Mouse (Mus musculus): ENCODE results near the gene Nob1. TPM values are rescaled to one million over a fixed set of nuclear protein-coding genes. Genes with fewer than 3 reads are reported as not detected.

Gene Nob1
- polyA plus RNA-seq, 1 experiment from 2014 or later = 110 TPM

DNA sequence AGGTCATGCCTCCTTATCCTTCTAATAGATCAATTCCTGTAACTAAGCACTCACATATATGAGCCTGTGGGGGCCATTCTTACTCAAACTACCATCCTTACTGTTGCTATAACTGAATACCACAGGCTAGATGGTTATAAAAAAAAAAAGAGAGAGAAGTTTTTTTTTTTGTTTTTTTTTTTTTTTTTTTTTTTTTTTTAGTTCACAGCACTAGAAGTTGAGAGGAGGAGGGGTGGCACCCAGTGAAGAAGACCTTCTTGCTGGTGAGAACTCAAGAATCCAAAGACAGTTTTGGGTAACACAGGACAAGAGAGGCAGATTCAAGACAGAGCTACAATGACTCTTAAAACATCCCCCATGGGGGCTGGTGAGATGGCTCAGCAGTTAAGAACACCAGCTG lies 29.5 kb downstream of the Nob1 start:
- H3K27me3 ChIP-seq (ENCODE audit: low read depth, poor library complexity, severe bottlenecking) = no peaks in the 10 kb centered on the region
- H3K9me3 ChIP-seq (replicated peaks) = no peaks in the 10 kb centered on the region
- no peak for DNase-seq (ENCODE audit: low spot score)
- peaks cover 29% of the 10 kb centered on the region for H3K4me1 ChIP-seq
- H3K27ac ChIP-seq = no peak overlapping the region
- H3K36me3 ChIP-seq = no peaks in the 10 kb centered on the region
- H3K4me3 ChIP-seq = no peak overlapping the region

DNA sequence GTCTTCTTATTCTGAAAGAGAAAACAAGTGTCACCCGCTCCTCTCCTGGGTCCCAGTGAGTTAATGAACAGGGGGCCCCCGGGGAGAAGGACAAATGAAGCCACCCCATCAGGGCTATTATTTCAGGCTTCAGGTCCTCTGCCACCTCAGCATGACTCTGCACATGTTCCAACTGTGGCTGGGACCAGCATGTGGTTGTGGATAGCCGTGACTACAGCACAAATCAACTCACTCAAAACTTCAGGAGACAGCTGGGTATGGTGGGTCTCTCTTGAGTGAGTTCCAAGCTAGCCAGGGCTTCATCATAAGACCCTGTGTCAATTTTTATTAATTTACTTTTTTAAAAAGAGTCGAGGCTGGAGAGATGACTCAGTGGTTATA lies 33.7 kb downstream of the Nob1 start:
- 81% methylated on average over 4 of the region's 4 CpGs for WGBS
- Histone ChIP-seq H3K9me3 (replicated peaks) (no peaks in the 10 kb centered on the region), H3K36me3 (no peaks in the 10 kb centered on the region), H3K4me3 (no peak overlapping the region), H3K4me1 (peaks cover 13% of the 10 kb centered on the region; the same call in 1 of the 2 replicates), H3K27me3 (ENCODE audit: low read depth, poor library complexity, severe bottlenecking) (no peaks in the 10 kb centered on the region), H3K27ac (no peak overlapping the region)
- DNase-seq (ENCODE audit: low spot score) = no peak

DNA sequence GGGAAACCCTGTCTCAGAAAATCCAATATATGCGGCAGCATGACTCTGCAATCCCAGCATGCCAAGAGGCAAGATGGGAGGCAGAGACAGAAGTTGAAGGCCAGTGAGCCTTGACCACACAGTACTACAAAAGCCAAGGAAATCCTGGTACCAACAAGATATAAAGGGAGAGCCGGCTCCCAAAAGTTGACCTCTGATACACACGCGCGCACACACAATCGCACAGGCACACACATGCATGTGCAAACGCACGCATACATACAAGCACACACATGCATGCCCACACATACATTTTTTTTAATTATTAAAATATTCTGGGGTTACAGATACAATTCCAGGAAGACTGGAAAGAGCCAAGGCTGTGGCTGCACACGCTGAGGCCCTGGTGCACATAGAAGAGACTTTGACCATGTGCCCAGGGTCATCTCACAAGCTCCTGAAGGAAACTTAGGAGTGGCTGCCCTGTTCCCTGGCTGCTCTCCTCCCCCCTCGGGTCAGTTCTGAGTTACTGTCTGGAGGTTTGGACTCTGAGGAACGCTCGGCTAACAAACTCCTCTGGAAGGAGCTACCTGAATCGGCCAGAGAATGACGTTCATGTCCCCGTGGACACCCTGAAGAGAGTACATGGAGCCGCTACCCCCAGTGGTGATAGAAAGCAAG lies 34.2 kb downstream of the Nob1 start:
- no peaks in the 10 kb centered on the region for H3K27me3 ChIP-seq (ENCODE audit: low read depth, poor library complexity, severe bottlenecking)
- DNase-seq (ENCODE audit: low spot score) = no peak
- 93% methylated on average over 16 of the region's 16 CpGs for WGBS
- no peaks in the 10 kb centered on the region for H3K36me3 ChIP-seq
- peaks cover 10% of the 10 kb centered on the region; the same call in 1 of the 2 replicates for H3K4me1 ChIP-seq
- H3K4me3 ChIP-seq = no peak overlapping the region
- H3K27ac ChIP-seq = no peak overlapping the region
- H3K9me3 ChIP-seq (replicated peaks) = no peaks in the 10 kb centered on the region

DNA sequence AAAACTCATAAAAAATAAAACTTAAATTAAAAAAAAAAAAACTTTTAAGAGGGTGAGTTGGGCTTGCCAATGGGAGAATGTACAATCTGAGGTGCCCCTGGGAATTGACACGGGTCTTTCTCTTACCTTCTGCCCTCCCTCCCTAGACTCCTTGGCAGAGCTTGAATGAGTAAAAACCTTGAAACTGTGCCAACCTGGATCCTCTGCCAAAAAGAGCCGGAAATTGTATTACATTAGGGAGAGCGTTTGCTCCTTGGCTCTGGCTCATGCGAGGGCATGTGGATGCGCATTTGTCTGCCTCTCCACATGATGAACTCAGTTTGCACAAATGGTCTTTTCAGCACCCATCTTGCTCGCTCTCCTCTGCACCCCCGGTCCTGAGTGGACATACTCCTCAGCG lies 35.3 kb downstream of the Nob1 start:
- Histone ChIP-seq H3K27me3 (ENCODE audit: low read depth, poor library complexity, severe bottlenecking) (no peaks in the 10 kb centered on the region), H3K4me3 (no peak overlapping the region), H3K36me3 (no peaks in the 10 kb centered on the region), H3K27ac (no peak overlapping the region), H3K9me3 (replicated peaks) (no peaks in the 10 kb centered on the region), H3K4me1 (peaks cover 10% of the 10 kb centered on the region; the same call in 1 of the 2 replicates)
- DNase-seq (ENCODE audit: low spot score) = no peak
- 92% methylated on average over 8 of the region's 8 CpGs for WGBS

DNA sequence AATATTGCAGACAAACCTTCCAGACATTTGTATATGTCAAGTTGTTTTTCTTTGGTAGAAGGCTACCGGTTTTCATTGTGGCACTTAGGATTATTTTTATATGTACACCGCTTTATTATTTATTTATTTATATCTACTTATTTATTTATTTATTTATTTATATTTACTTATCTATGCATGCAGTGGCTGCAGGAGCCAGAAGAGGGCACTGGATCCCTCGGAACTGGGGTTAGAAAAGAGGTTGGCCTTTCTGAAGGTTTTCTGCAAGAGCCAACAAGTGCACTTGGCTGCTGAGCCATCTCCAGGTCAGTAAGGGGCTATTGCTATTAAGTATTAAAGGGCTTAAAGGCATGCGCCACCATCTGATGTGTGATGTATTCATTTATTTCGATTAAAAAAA lies 37.0 kb downstream of the Nob1 start:
- Histone ChIP-seq H3K4me3 (no peak overlapping the region), H3K9me3 (replicated peaks) (no peaks in the 10 kb centered on the region), H3K4me1 (peaks cover 10% of the 10 kb centered on the region; the same call in 1 of the 2 replicates), H3K27me3 (ENCODE audit: low read depth, poor library complexity, severe bottlenecking) (no peaks in the 10 kb centered on the region), H3K36me3 (no peaks in the 10 kb centered on the region), H3K27ac (no peak overlapping the region)
- WGBS = 66% methylated on average over 5 of the region's 5 CpGs
- DNase-seq (ENCODE audit: low spot score) = no peak

DNA sequence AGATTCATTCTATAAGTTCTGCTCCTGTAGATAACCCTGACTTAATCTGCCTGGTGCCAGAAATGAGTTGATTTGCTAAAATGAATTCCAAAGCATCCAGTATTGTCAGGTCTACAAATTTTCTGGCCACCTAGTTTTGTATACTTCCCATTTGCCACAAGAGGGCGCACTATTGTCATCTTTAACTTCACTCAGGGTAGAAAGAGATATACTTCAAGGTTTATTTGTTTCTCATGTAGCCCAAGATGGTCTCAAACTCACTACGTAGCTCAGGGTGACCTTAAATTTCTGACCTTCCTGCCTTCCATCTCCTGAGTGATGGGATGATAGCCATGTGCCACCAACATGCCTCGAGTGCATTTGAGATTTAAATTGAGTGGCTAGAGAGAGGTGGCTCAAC lies 38.2 kb downstream of the Nob1 start:
- H3K36me3 ChIP-seq = no peaks in the 10 kb centered on the region
- WGBS = 38% methylated on average over 3 of the region's 3 CpGs
- no peak overlapping the region for H3K4me3 ChIP-seq
- H3K27ac ChIP-seq = no peak overlapping the region
- DNase-seq (ENCODE audit: low spot score) = no peak
- no peaks in the 10 kb centered on the region for H3K9me3 ChIP-seq (replicated peaks)
- H3K4me1 ChIP-seq = peaks cover 10% of the 10 kb centered on the region; the same call in 1 of the 2 replicates
- no peaks in the 10 kb centered on the region for H3K27me3 ChIP-seq (ENCODE audit: low read depth, poor library complexity, severe bottlenecking)

DNA sequence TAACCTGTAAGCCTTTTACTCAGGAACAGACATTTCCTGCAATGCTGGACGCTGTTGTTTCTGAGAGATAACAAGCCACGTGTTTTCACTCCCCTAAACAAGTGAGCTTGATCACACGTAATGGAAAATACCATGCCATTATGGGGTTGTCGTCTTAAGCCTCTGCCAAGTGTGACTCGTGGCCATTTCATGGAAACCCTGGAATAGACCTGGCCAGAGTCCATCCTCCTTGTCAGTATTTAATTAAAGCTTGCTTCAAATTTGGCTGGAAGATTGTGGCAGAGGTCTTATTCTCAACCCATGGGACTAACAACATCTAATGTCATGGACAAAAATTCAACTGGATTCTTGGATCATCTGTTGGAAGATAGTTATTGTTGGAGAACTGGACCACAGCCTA lies 38.7 kb downstream of the Nob1 start:
- Histone ChIP-seq H3K27me3 (ENCODE audit: low read depth, poor library complexity, severe bottlenecking) (no peaks in the 10 kb centered on the region), H3K4me1 (peaks cover 10% of the 10 kb centered on the region; the same call in 1 of the 2 replicates), H3K27ac (no peak overlapping the region), H3K4me3 (no peak overlapping the region), H3K9me3 (replicated peaks) (no peaks in the 10 kb centered on the region), H3K36me3 (no peaks in the 10 kb centered on the region)
- 70% methylated on average over 5 of the region's 5 CpGs for WGBS
- no peak for DNase-seq (ENCODE audit: low spot score)

DNA sequence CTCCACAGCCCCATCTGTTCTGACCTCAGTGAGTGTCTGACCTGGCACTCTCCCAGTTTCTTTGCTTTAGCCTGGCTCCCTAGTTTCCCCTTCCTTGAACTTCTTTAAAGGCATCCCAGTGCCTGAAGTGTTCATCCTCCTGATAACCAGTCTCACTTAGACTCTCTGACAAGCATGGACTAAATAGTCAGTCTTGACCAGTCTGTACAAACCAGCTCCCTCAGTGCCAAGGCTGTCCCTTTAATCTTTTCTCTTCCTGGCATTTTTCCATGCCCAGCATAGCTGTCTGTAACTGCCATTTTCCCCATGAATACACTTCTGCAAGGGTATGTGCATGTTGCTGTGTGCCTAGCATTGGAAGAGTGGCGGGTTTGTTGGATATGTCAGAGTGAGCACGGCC lies 39.8 kb downstream of the Nob1 start:
- Histone ChIP-seq H3K4me3 (no peak overlapping the region), H3K9me3 (replicated peaks) (no peaks in the 10 kb centered on the region), H3K27ac (no peak overlapping the region), H3K4me1 (peaks cover 10% of the 10 kb centered on the region; the same call in 1 of the 2 replicates), H3K27me3 (ENCODE audit: low read depth, poor library complexity, severe bottlenecking) (no peaks in the 10 kb centered on the region), H3K36me3 (peaks cover 10% of the 10 kb centered on the region)
- 87% methylated on average over 2 of the region's 2 CpGs for WGBS
- DNase-seq (ENCODE audit: low spot score) = no peak

DNA sequence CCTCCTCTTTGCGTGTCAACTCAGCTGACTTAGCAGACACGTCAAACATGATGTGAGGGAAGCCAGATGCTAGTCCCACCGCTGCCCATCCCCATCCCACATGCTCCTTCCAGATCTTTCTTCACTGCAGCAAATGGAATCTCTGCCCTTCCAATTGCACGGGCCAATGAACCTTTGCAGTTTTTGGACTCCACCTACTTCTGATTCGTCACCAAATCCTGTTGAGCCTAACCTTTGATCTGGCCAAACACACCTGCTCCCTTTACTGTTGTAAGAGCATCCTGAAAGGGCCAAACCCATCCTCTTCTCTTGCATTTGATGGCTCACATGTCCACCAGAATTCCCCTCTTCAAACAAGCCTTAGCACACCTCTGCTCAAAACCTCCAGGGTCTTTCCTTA lies 40.2 kb downstream of the Nob1 start:
- no peak for DNase-seq (ENCODE audit: low spot score)
- peaks cover 10% of the 10 kb centered on the region; the same call in 1 of the 2 replicates for H3K4me1 ChIP-seq
- no peak overlapping the region for H3K27ac ChIP-seq
- H3K36me3 ChIP-seq = peaks cover 13% of the 10 kb centered on the region
- no peaks in the 10 kb centered on the region for H3K9me3 ChIP-seq (replicated peaks)
- H3K4me3 ChIP-seq = no peak overlapping the region
- WGBS = 75% methylated on average over 5 of the region's 5 CpGs
- H3K27me3 ChIP-seq (ENCODE audit: low read depth, poor library complexity, severe bottlenecking) = no peaks in the 10 kb centered on the region

DNA sequence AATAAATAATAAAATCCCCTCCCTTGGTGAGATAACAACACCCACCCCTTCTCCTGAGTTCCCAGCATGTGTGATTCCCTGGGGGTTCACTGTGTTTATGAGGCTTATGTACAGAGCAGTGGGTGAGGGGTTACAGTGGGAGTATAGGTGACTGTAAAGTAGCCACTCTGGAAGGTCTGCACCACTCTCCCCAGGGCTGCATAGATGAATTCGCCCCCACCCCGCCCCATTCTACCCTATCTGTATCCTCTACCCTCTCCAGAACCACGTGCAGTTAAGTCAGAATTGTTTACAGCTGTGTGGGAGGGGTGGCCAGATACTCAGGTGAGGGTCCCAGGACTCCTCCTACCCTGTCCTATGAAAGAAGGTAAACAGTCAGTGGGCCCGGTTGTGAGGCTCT lies 42.0 kb downstream of the Nob1 start:
- no peak for DNase-seq (ENCODE audit: low spot score)
- Histone ChIP-seq H3K4me3 (no peak overlapping the region), H3K36me3 (peaks cover 29% of the 10 kb centered on the region), H3K9me3 (replicated peaks) (no peaks in the 10 kb centered on the region), H3K27ac (no peak overlapping the region), H3K4me1 (no peaks in the 10 kb centered on the region), H3K27me3 (ENCODE audit: low read depth, poor library complexity, severe bottlenecking) (no peaks in the 10 kb centered on the region)
- WGBS = 79% methylated on average over 4 of the region's 4 CpGs

DNA sequence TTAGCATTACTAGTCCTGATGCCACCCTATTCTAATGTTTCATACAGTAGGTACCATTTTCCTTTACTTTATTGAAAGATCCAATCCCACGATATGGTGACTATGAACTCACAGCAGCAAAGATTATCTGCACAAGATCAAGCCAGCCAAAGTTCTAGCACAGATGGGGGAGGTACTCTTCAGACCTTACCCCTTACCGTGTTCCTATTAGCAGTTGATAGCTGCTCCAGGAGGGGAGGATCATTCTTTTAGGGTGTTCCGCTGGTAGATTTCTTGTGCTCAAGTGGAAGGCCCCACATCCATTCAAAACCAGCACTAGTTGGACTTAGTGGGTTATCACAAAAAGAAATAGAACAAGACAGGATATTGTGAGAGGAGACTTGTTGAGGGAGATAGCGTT lies 43.2 kb downstream of the Nob1 start:
- Histone ChIP-seq H3K27ac (no peak overlapping the region), H3K36me3 (peaks cover 32% of the 10 kb centered on the region), H3K27me3 (ENCODE audit: low read depth, poor library complexity, severe bottlenecking) (no peaks in the 10 kb centered on the region), H3K4me3 (no peak overlapping the region), H3K4me1 (no peaks in the 10 kb centered on the region), H3K9me3 (replicated peaks) (no peaks in the 10 kb centered on the region)
- DNase-seq (ENCODE audit: low spot score) = no peak
- WGBS = 91% methylated on average over 4 of the region's 4 CpGs

DNA sequence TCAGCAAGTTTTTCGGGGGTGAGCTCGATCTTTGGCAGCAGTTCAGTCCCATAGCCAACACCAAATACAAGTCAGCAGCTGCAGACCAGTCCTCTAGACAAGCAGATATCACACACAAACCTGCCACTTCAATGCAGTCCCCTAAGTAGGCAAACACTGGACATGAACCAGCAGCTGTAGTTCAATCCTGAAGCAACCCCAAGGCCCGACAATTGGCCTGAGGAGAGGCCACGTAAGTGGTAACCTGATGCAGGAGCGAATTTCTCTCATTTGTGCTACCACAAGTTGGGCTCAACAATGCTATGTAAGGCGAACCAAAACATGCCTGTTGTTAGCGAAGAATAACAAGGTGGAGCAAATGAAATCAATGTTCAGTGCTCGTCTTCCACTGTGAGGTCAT lies 44.1 kb downstream of the Nob1 start:
- Histone ChIP-seq H3K9me3 (replicated peaks) (no peaks in the 10 kb centered on the region), H3K4me3 (no peak overlapping the region), H3K4me1 (no peaks in the 10 kb centered on the region), H3K27ac (no peak overlapping the region), H3K27me3 (ENCODE audit: low read depth, poor library complexity, severe bottlenecking) (no peaks in the 10 kb centered on the region), H3K36me3 (peaks cover 32% of the 10 kb centered on the region)
- 93% methylated on average over 8 of the region's 8 CpGs for WGBS
- no peak for DNase-seq (ENCODE audit: low spot score)

DNA sequence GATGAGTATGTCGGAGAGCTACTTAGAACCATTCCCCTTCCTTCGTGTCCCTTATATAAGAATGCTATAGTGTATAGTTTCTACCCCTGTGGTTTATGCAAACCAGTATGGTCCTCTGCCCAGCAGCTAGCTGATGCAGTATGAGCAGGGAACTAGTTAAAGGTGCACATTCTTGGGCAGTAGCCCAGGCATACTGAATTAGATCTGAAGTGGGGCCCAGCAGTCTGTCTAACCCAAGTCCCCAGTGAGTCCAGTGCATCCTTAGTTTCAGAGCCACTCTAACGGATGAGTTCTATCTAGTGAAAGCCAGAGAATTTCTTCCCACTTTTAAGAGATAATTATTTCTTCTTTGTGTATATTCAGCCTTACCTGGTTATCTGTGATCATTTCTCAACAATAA lies 47.5 kb downstream of the Nob1 start:
- DNase-seq (ENCODE audit: low spot score) = no peak
- H3K4me3 ChIP-seq = no peak overlapping the region
- peaks cover 40% of the 10 kb centered on the region for H3K36me3 ChIP-seq
- H3K4me1 ChIP-seq = no peaks in the 10 kb centered on the region
- H3K27ac ChIP-seq = no peak overlapping the region
- no peaks in the 10 kb centered on the region for H3K27me3 ChIP-seq (ENCODE audit: low read depth, poor library complexity, severe bottlenecking)
- no peaks in the 10 kb centered on the region for H3K9me3 ChIP-seq (replicated peaks)
- 96% methylated on average over 3 of the region's 3 CpGs for WGBS

DNA sequence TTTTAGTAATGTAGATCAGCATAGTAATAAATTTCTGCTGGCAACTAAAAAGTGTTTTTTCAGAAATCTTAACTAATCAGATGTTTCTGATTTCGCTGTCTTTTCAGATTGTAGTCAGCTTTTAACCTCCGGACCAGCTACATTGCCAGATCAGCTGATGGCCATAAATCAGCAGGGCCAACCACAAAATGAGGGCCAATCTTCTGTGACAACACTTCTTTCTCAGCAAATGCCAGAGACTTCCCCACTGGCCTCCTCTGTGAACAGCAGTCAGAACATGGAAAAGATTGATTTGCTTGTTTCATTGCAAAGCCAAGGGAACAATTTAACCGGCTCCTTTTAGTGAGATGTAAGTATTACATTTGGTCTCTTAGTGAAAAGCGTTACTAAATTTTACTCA lies 54.5 kb downstream of the Nob1 start:
- no peak overlapping the region for H3K27ac ChIP-seq
- H3K9me3 ChIP-seq (replicated peaks) = no peaks in the 10 kb centered on the region
- H3K4me1 ChIP-seq = no peaks in the 10 kb centered on the region
- no peaks in the 10 kb centered on the region for H3K27me3 ChIP-seq (ENCODE audit: low read depth, poor library complexity, severe bottlenecking)
- 86% methylated on average over 4 of the region's 4 CpGs for WGBS
- no peak for DNase-seq (ENCODE audit: low spot score)
- H3K4me3 ChIP-seq = no peak overlapping the region
- peaks cover 77% of the 10 kb centered on the region for H3K36me3 ChIP-seq

Data from limb, embryonic 10.5 days (tissue).